Mouse (Mus musculus) limb, embryonic 14.5 days (tissue): ENCODE results near the gene Gm14862. TPM values are rescaled to one million over a fixed set of nuclear protein-coding genes. Genes with fewer than 3 reads are reported as not detected.

ENCODE experiments used
- ATAC-seq: fragments of 200-750 bp; cut with Nextera tagmentation; 2 replicates; pipeline ENCODE4 v1.8.0; 2017; ENCODE audit warnings: low read depth, moderate number of reproducible peaks, moderate TSS enrichment; ENCODE audit not compliant: low FRiP score
- DNase-seq: peaks from one replicate; pipeline ENCODE4 v3.0.0-alpha.2; 2015; ENCODE audit warnings: low spot score
- H3K27ac ChIP-seq: fragments of 300-500 bp; sonication (generic); replicated peaks from 2 replicates; pipeline ENCODE4 v1.5.1; 2014; ENCODE audit warnings: low read depth, mild to moderate bottlenecking, low read length, moderate library complexity, mixed read lengths
- H3K27me3 ChIP-seq: fragments of 300-500 bp; sonication (generic); 2 replicates; pipeline ENCODE4 v1.6.1; 2014; ENCODE audit warnings: low read length, mixed read lengths; ENCODE audit not compliant: control insufficient read depth, insufficient read depth
- H3K36me3 ChIP-seq: fragments of 300-500 bp; sonication (generic); 2 replicates; pipeline ENCODE4 v1.6.1; 2014; ENCODE audit warnings: mild to moderate bottlenecking, low read length, moderate library complexity, mixed read lengths; ENCODE audit not compliant: control insufficient read depth, insufficient read depth
- H3K4me1 ChIP-seq: fragments of 300-500 bp; sonication (generic); 2 replicates; pipeline ENCODE4 v1.6.1; 2014; ENCODE audit warnings: antibody characterized with exemption, low read length, mixed read lengths; ENCODE audit not compliant: control insufficient read depth, insufficient read depth
- H3K4me2 ChIP-seq: fragments of 300-500 bp; sonication (generic); replicated peaks from 2 replicates; pipeline ENCODE4 v1.6.1; 2014; ENCODE audit warnings: low read depth, mild to moderate bottlenecking, low read length, moderate library complexity; ENCODE audit not compliant: severe bottlenecking
- H3K4me3 ChIP-seq: fragments of 300-500 bp; sonication (generic); replicated peaks from 2 replicates; pipeline ENCODE4 v1.5.1; 2014; ENCODE audit warnings: low read length
- H3K9ac ChIP-seq: fragments of 300-500 bp; sonication (generic); 2 replicates; pipeline ENCODE4 v1.6.1; 2014; ENCODE audit warnings: mild to moderate bottlenecking, low read depth, low read length, moderate library complexity; ENCODE audit not compliant: severe bottlenecking
- H3K9me3 ChIP-seq: fragments of 300-500 bp; sonication (generic); 2 replicates; pipeline ENCODE4 v1.6.1; 2016; ENCODE audit warnings: low read length; ENCODE audit not compliant: control insufficient read depth
- POLR2A ChIP-seq: fragments of 200-500 bp; IDR thresholded peaks from 2 replicates; pipeline ENCODE4 v1.8.0; 2012; ENCODE audit warnings: inconsistent platforms, mild to moderate bottlenecking, moderate library complexity, borderline replicate concordance; ENCODE audit not compliant: insufficient read depth, insufficient read length; ENCODE audit errors: extremely low read depth
- WGBS: fragments of 180-500 bp; shearing (Covaris S2); extraction: QIAGEN DNeasy Blood & Tissue Kit; methylation state at CpG from one replicate; pipeline ENCODE4 v1.1.7; 2014; 5-methylcytosine and 5-hydroxymethylcytosine counted together
- polyA plus RNA-seq, 2 experiments: library from polyadenylated mRNA; depleted of rRNA in 1 of 2; stranded (reverse) in 1 of 2; unstranded in 1 of 2; fragments of >200 nt; fragmentation: Nextera tagmentation in 1 of 2; extraction: Ambion mirVana in 1 of 2; gene quantifications; 2 replicates each; pipeline versions ENCODE4 v1.2.1 to v1.2.3; 2012 to 2014

The Gm14862 gene
- polyA plus RNA-seq, 2 experiments: not detected

GRCm38 (mm10) chrX:9244603-9245336, 11.9 kb downstream of the Gm14862 start:
- Histone ChIP-seq H3K4me2 (no peak overlapping the region), H3K4me3 (no peak overlapping the region), H3K9me3 (no peaks in the 10 kb centered on the region), H3K4me1 (no peaks in the 10 kb centered on the region), H3K36me3 (no peaks in the 10 kb centered on the region), H3K9ac (no peak overlapping the region), H3K27me3 (no peaks in the 10 kb centered on the region), H3K27ac (no peak overlapping the region)
- ATAC-seq (no peak), DNase-seq (no peak)
- no peak for TF ChIP-seq POLR2A
- 74% methylated on average over 12 of the region's 12 CpGs for WGBS

- H3K4me3 ChIP-seq: no peak overlapping the region
- no peak overlapping the region for H3K4me2 ChIP-seq
- no peaks in the 10 kb centered on the region for H3K9me3 ChIP-seq
- TF ChIP-seq POLR2A: no peak
- H3K36me3 ChIP-seq: no peaks in the 10 kb centered on the region
- H3K27me3 ChIP-seq: no peaks in the 10 kb centered on the region
- no peak overlapping the region for H3K27ac ChIP-seq
- H3K4me1 ChIP-seq: no peaks in the 10 kb centered on the region
- WGBS: 38% methylated on average over 8 of the region's 8 CpGs
- ATAC-seq (no peak; the same call in 1 of the 2 replicates), DNase-seq (peak; percentile 46)
- H3K9ac ChIP-seq: no peak overlapping the region
Observed at GRCm38 (mm10) chrX:9243381-9243864, 13.3 kb downstream of the Gm14862 start.

- DNase-seq: no peak
- WGBS: 60% methylated on average over 5 of the region's 5 CpGs
Observed at GRCm38 (mm10) chrX:9240737-9241591, 15.7 kb downstream of the Gm14862 start.

GRCm38 (mm10) chrX:9227105-9227504, 29.6 kb downstream of the Gm14862 start:
- no peak for TF ChIP-seq POLR2A

More at GRCm38 (mm10) chrX:9240737-9241591, 15.7 kb downstream of the Gm14862 start:
- TF ChIP-seq POLR2A: no peak
- Histone ChIP-seq H3K4me3 (no peak overlapping the region), H3K27ac (no peak overlapping the region), H3K27me3 (no peaks in the 10 kb centered on the region), H3K9me3 (no peaks in the 10 kb centered on the region), H3K4me2 (no peak overlapping the region), H3K4me1 (no peaks in the 10 kb centered on the region), H3K36me3 (no peaks in the 10 kb centered on the region), H3K9ac (no peak overlapping the region)
- ATAC-seq: no peak

GRCm38 (mm10) chrX:9222412-9223221, 34.1 kb downstream of the Gm14862 start:
- H3K36me3 ChIP-seq: no peaks in the 10 kb centered on the region
- H3K9ac ChIP-seq: no peak overlapping the region
- no peak overlapping the region for H3K4me3 ChIP-seq
- 78% methylated on average over 3 of the region's 3 CpGs for WGBS
- no peaks in the 10 kb centered on the region for H3K27me3 ChIP-seq
- H3K27ac ChIP-seq: no peak overlapping the region
- no peak for ATAC-seq
- H3K9me3 ChIP-seq: no peaks in the 10 kb centered on the region
- no peak overlapping the region for H3K4me2 ChIP-seq
- no peaks in the 10 kb centered on the region for H3K4me1 ChIP-seq
- no peak for TF ChIP-seq POLR2A
- no peak for DNase-seq

More at GRCm38 (mm10) chrX:9227105-9227504, 29.6 kb downstream of the Gm14862 start:
- H3K9ac ChIP-seq: no peak overlapping the region
- H3K4me1 ChIP-seq: no peaks in the 10 kb centered on the region
- H3K27me3 ChIP-seq: no peaks in the 10 kb centered on the region
- H3K4me2 ChIP-seq: no peak overlapping the region
- no peaks in the 10 kb centered on the region for H3K36me3 ChIP-seq
- ATAC-seq (no peak), DNase-seq (no peak)
- no peak overlapping the region for H3K4me3 ChIP-seq
- no peaks in the 10 kb centered on the region for H3K9me3 ChIP-seq
- 77% methylated on average over 2 of the region's 2 CpGs for WGBS
- H3K27ac ChIP-seq: no peak overlapping the region
